Mouse (Mus musculus): ENCODE results near the gene Zbtb9. TPM values are rescaled to one million over a fixed set of nuclear protein-coding genes. Genes with fewer than 3 reads are reported as not detected.

The Zbtb9 gene
- total and polyA plus RNA-seq, 3 experiments, result 10.7 to 13.4 TPM; not detected in 1

DNA sequence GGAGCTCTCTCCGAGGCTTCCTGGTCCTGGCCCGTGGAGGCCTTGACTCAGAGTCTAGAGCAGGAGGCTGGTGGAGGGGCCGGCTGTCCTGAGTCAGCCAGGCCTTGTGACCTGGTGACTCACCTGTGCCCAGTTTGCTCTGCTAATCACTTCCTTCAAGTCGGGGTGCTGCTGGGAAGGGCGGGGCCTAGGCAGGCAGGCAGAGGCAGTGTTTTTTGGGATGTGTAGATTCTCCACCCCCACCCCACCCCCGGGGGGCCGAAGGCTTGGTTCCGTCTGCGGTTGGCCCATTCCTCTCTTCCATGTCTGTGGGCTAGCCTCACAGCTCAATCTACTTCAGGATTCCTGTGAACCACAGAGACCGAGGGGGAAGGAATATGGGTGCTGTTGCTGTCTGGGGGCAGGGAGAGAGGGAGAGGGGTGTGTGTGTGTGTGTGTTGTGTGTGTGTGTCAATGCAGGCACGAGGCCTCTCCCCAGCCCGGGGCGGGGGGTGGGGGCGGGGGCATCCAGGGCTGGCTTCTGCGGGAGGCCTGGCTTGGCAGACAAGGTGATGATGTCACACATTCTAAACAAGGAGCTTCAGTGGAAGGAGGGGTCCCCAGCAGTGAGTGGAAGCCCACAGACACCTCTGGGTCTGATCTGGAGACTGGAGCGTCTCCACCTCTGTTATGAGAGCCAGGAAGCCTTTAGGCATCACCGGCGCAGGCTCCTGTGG, 65.5 kb downstream of the Zbtb9 start:
- H3K9ac ChIP-seq (ENCODE audit: control insufficient read depth, low read depth, low read length, poor library complexity, severe bottlenecking), result no peak overlapping the region
- H3K4me3 ChIP-seq (ENCODE audit: control insufficient read depth in 1 of 2, insufficient read depth in 1 of 2, low read depth in 2 of 2, low read length in 2 of 2), result no peak overlapping the region
- no peaks in the 10 kb centered on the region for H3K27me3 ChIP-seq (ENCODE audit: control insufficient read depth in 1 of 2, insufficient read depth in 2 of 2, low read length in 2 of 2)
- TF ChIP-seq POLR2A (IDR thresholded peaks at IDR 0.05; ENCODE audit: control insufficient read depth in 1 of 2, insufficient read depth in 1 of 2, low read depth in 1 of 2, low read length in 2 of 2, poor library complexity in 1 of 2), result no peak
- TF ChIP-seq RCOR1 (IDR thresholded peaks at IDR 0.05; ENCODE audit: low read depth, low read length), result no peak
- no peak for TF ChIP-seq ZC3H11A (IDR thresholded peaks at IDR 0.05; ENCODE audit: low read depth, low read length)
- TF ChIP-seq USF2 (IDR thresholded peaks at IDR 0.05; ENCODE audit: borderline replicate concordance in 1 of 2, insufficient read depth in 1 of 2, low read depth in 1 of 2, low read length in 2 of 2), result no peak
- no peak for TF ChIP-seq MAFK (IDR thresholded peaks at IDR 0.05; ENCODE audit: borderline replicate concordance, low read depth, low read length)
- TF ChIP-seq MAZ (IDR thresholded peaks at IDR 0.05; ENCODE audit: low read depth, low read length), result no peak
- TF ChIP-seq EP300 (IDR thresholded peaks at IDR 0.05; ENCODE audit: low read depth in 1 of 2, low read length in 2 of 2), result no peak
- TF ChIP-seq MXI1 (IDR thresholded peaks at IDR 0.05; ENCODE audit: low read depth, low read length), result no peak
- no peak for TF ChIP-seq CTCF (IDR thresholded peaks at IDR 0.05 in 2 of 3, conservative IDR thresholded peaks at IDR 0.05 in 1 of 3; ENCODE audit: control insufficient read depth in 1 of 3, insufficient read depth in 1 of 3, low read depth in 2 of 3, low read length in 3 of 3, poor library complexity in 1 of 3, severe bottlenecking in 1 of 3)
- TF ChIP-seq SIN3A (IDR thresholded peaks at IDR 0.05; ENCODE audit: low read length), result no peak
- TF ChIP-seq TBP (IDR thresholded peaks at IDR 0.05; ENCODE audit: low read depth, low read length), result no peak
- no peak for TF ChIP-seq CHD1 (IDR thresholded peaks at IDR 0.05; ENCODE audit: low read depth, low read length)
- TF ChIP-seq UBTF (IDR thresholded peaks at IDR 0.05; ENCODE audit: borderline replicate concordance, insufficient read depth, low read depth, low read length), result no peak
- TF ChIP-seq SMC3 (IDR thresholded peaks at IDR 0.05; ENCODE audit: low read depth, low read length), result no peak
- no peak for TF ChIP-seq TAL1 (IDR thresholded peaks at IDR 0.05; ENCODE audit: low read length)
- no peak for TF ChIP-seq CHD2 (IDR thresholded peaks at IDR 0.05; ENCODE audit: low read length)
- no peaks in the 10 kb centered on the region for H3K9me3 ChIP-seq (replicated peaks; ENCODE audit: insufficient read depth, low read length)
- H3K4me1 ChIP-seq (ENCODE audit: control insufficient read depth in 1 of 2, insufficient read depth in 2 of 2, low read length in 2 of 2), result peaks cover 0 to 4% of the 10 kb centered on the region in 2 experiments; a peak in 2 of 4 replicates
- no peaks in the 10 kb centered on the region for H3K79me2 ChIP-seq (ENCODE audit: control insufficient read depth, insufficient read depth, low read length, poor library complexity)
- no peak overlapping the region for H3K27ac ChIP-seq (ENCODE audit: control insufficient read depth, low read depth, low read length)
- no peak for DNase-seq (ENCODE audit: low read depth, low spot score)
- no peaks in the 10 kb centered on the region for H3K36me3 ChIP-seq (ENCODE audit: control insufficient read depth in 1 of 2, insufficient read depth in 2 of 2, low read length in 2 of 2)

GRCm38 (mm10) chr17:27039432-27040102, 66.6 kb downstream of the Zbtb9 start:
- Histone ChIP-seq H3K36me3 (ENCODE audit: control insufficient read depth in 1 of 2, insufficient read depth in 2 of 2, low read length in 2 of 2) (no peaks in the 10 kb centered on the region), H3K27me3 (ENCODE audit: control insufficient read depth in 1 of 2, insufficient read depth in 2 of 2, low read length in 2 of 2) (no peaks in the 10 kb centered on the region), H3K9ac (ENCODE audit: control insufficient read depth, low read depth, low read length, poor library complexity, severe bottlenecking) (no peak overlapping the region), H3K9me3 (replicated peaks; ENCODE audit: insufficient read depth, low read length) (no peaks in the 10 kb centered on the region), H3K4me1 (ENCODE audit: control insufficient read depth in 1 of 2, insufficient read depth in 2 of 2, low read length in 2 of 2) (peaks cover 0 to 4% of the 10 kb centered on the region in 2 experiments; a peak in 2 of 4 replicates), H3K4me3 (ENCODE audit: control insufficient read depth in 1 of 2, insufficient read depth in 1 of 2, low read depth in 2 of 2, low read length in 2 of 2) (no peak overlapping the region), H3K79me2 (ENCODE audit: control insufficient read depth, insufficient read depth, low read length, poor library complexity) (no peaks in the 10 kb centered on the region), H3K27ac (ENCODE audit: control insufficient read depth, low read depth, low read length) (no peak overlapping the region)
- no peak for DNase-seq (ENCODE audit: low read depth, low spot score)
- TF ChIP-seq MAZ (IDR thresholded peaks at IDR 0.05; ENCODE audit: low read depth, low read length) (no peak), SIN3A (IDR thresholded peaks at IDR 0.05; ENCODE audit: low read length) (no peak), ZC3H11A (IDR thresholded peaks at IDR 0.05; ENCODE audit: low read depth, low read length) (no peak), EP300 (IDR thresholded peaks at IDR 0.05; ENCODE audit: low read depth in 1 of 2, low read length in 2 of 2) (no peak), TBP (IDR thresholded peaks at IDR 0.05; ENCODE audit: low read depth, low read length) (no peak), TAL1 (IDR thresholded peaks at IDR 0.05; ENCODE audit: low read length) (no peak), SMC3 (IDR thresholded peaks at IDR 0.05; ENCODE audit: low read depth, low read length) (no peak), MXI1 (IDR thresholded peaks at IDR 0.05; ENCODE audit: low read depth, low read length) (no peak), KAT2A (conservative IDR thresholded peaks at IDR 0.05; ENCODE audit: low read depth, low read length) (no peak), USF1 (IDR thresholded peaks at IDR 0.05; ENCODE audit: low read depth, low read length) (no peak), ELF1 (IDR thresholded peaks at IDR 0.05; ENCODE audit: low read depth, low read length) (no peak), MEF2A (IDR thresholded peaks at IDR 0.05; ENCODE audit: extremely low read depth, insufficient replicate concordance, low read depth, low read length, poor library complexity, severe bottlenecking) (no peak), ZKSCAN1 (IDR thresholded peaks at IDR 0.05; ENCODE audit: low read depth, low read length) (no peak), GATA1 (IDR thresholded peaks at IDR 0.05; ENCODE audit: low read depth, low read length) (no peak), POLR2A (IDR thresholded peaks at IDR 0.05; ENCODE audit: control insufficient read depth in 1 of 2, insufficient read depth in 1 of 2, low read depth in 1 of 2, low read length in 2 of 2, poor library complexity in 1 of 2) (no peak), CHD2 (IDR thresholded peaks at IDR 0.05; ENCODE audit: low read length) (no peak), MYC (IDR thresholded peaks at IDR 0.05; ENCODE audit: low read depth, low read length) (no peak), RCOR1 (IDR thresholded peaks at IDR 0.05; ENCODE audit: low read depth, low read length) (no peak)
